Comparison of ENCODE assay signal across 16 mouse cellular contexts in the genomic region with DNA sequence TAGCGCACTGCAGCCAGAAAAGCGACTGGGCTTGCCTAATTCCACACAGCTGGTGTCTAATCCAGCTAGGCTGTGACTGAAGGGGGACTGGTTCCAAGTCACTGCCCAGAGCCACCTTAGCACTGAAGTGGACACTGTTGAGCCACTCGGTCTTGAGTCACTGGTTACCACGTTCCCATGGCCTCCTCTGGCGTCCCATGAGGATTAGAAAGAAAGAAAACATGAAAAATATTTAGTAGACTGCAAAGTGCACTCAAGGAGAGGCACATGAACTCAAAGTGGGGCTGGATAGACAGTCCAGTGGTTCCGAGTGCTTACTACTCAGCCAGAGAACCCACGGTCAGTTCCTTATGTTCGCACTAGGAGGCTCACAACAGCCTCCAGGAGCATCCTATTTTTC. TPM values are rescaled to one million over a fixed set of nuclear protein-coding genes. Genes with fewer than 3 reads are reported as not detected.
"Had no signal": no experiment of that assay in that cellular context is flagged by ENCODE, and none has a peak within 500 bp of the region (broad histone marks: within the 10 kb centered on the region; RNA-seq: fewer than 3 reads in every experiment).

No protein-coding gene starts in this region.

- H3K4me3 ChIP-seq: limb, embryonic 13.5 days; megakaryocyte, embryonic 14.5 days; midbrain, embryonic 15.5 days; neural tube, embryonic 12.5 days; stomach, embryonic 15.5 days had no signal

- H3K27me3 ChIP-seq: limb, embryonic 13.5 days; midbrain, embryonic 15.5 days; neural tube, embryonic 12.5 days; stomach, embryonic 15.5 days had no signal

- H3K4me2 ChIP-seq: limb, embryonic 13.5 days; lung, embryonic 14.5 days; midbrain, embryonic 11.5 days; midbrain, embryonic 15.5 days; neural tube, embryonic 12.5 days; stomach, embryonic 15.5 days had no signal

- DNase-seq: kidney, adult 8-10 months; kidney, postnatal 25 days; left cerebral cortex, postnatal 4 days; lung, embryonic 14.5 days; retina, postnatal 1 day; thymus, adult 2 months; thymus, postnatal 25 days had no signal

- H3K36me3 ChIP-seq: limb, embryonic 13.5 days; midbrain, embryonic 15.5 days; neural tube, embryonic 12.5 days; stomach, embryonic 15.5 days had no signal

- H3K4me1 ChIP-seq: midbrain, embryonic 15.5 days; neural tube, embryonic 12.5 days; stomach, embryonic 15.5 days had no signal

- H3K9ac ChIP-seq: limb, embryonic 13.5 days; liver, embryonic 14.5 days; lung, embryonic 14.5 days; midbrain, embryonic 15.5 days; neural tube, embryonic 12.5 days; stomach, embryonic 15.5 days had no signal

- H3K9me3 ChIP-seq: limb, embryonic 13.5 days; megakaryocyte, embryonic 14.5 days; midbrain, embryonic 15.5 days; neural tube, embryonic 12.5 days; stomach, embryonic 15.5 days had no signal

- ATAC-seq: midbrain, embryonic 15.5 days had no signal

- H3K27ac ChIP-seq: limb, embryonic 13.5 days; liver, embryonic 14.5 days; macrophage; midbrain, embryonic 15.5 days; neural tube, embryonic 12.5 days; stomach, embryonic 15.5 days had no signal

RNA-seq across cellular contexts. Expression of a gene that starts 18.9 kb away (rescaled TPM):
- total RNA-seq: monocyte, adult 5-6 weeks had no signal
